Mouse (Mus musculus) heart, adult 2 months (tissue): ENCODE results near the gene H2-T24.
"Not testable (repeated sequence)": the region's sequence is repeated elsewhere in the genome, so short reads cannot be mapped to it uniquely, and the experiment has no call there.

Experiments used
- CTCF ChIP-seq: fragments of 200-600 bp; IDR thresholded peaks from 2 replicates; pipeline ENCODE4 v1.8.1; 2022; ENCODE audit warnings: antibody characterized with exemption, mild to moderate bottlenecking, moderate library complexity
- POLR2A ChIP-seq: fragments of 200-500 bp; IDR thresholded peaks from 2 replicates; pipeline ENCODE4 v1.6.1; 2011; ENCODE audit warnings: mild to moderate bottlenecking, low read depth, low read length, control low read depth; ENCODE audit not compliant: insufficient read depth

- TF ChIP-seq POLR2A, CTCF: not testable (repeated sequence)
Measured at GRCm38 (mm10) chr17:36058362-36058761, 38.0 kb upstream of the H2-T24 start, which contains the start of gene Gm11127.
